Mouse (Mus musculus): ENCODE measurements around the gene Pafah1b3. TPM values are rescaled to one million over a fixed set of nuclear protein-coding genes. Genes with fewer than 3 reads are reported as not detected.

Pafah1b3 gene
- total RNA-seq, 2 experiments from 2014 or later = 14.7 to 20.0 TPM

GRCm38 (mm10) chr7:25246079-25246758 is 51.6 kb downstream of the Pafah1b3 start:
- ATAC-seq (replicated peaks; ENCODE audit: poor library complexity) = no peak

Other genes with a start within 250 kb of the Pafah1b3 start
- gene Grik5, start 225.6 kb downstream of the Pafah1b3 start, total RNA-seq (2015) = 3.1 and 5.6 TPM in 2 replicates
- gene Grik5, start 225.6 kb downstream of the Pafah1b3 start, total RNA-seq (2017) = 3.4 and 3.9 TPM in 2 replicates
- gene Zfp574, start 225.4 kb downstream of the Pafah1b3 start, total RNA-seq (2015) = 6.2 and 7.6 TPM in 2 replicates
- gene Zfp574, start 225.4 kb downstream of the Pafah1b3 start, total RNA-seq (2017) = 4.5 and 4.8 TPM in 2 replicates
- 13.8 and 18.1 TPM in 2 replicates for gene Pou2f2, start 118.3 kb downstream of the Pafah1b3 start, total RNA-seq (2015)
- gene Pou2f2, start 118.3 kb downstream of the Pafah1b3 start, total RNA-seq (2017) = 2.1 and 4.1 TPM in 2 replicates
- gene Dedd2, start 77.4 kb downstream of the Pafah1b3 start, total RNA-seq (2015) = 10.7 and 11.0 TPM in 2 replicates
- gene Dedd2, start 77.4 kb downstream of the Pafah1b3 start, total RNA-seq (2017) = 14.5 and 17.2 TPM in 2 replicates
- 7.2 and 7.6 TPM in 2 replicates for gene Zfp526, start 76.6 kb downstream of the Pafah1b3 start, total RNA-seq (2015)
- 7.5 and 7.6 TPM in 2 replicates for gene Zfp526, start 76.6 kb downstream of the Pafah1b3 start, total RNA-seq (2017)
- 84.9 and 93.2 TPM in 2 replicates for gene Gsk3a, start 60.1 kb downstream of the Pafah1b3 start, total RNA-seq (2015)
- 57.8 and 60.3 TPM in 2 replicates for gene Gsk3a, start 60.1 kb downstream of the Pafah1b3 start, total RNA-seq (2017)
- gene Erf, start 47.2 kb downstream of the Pafah1b3 start, total RNA-seq (2015) = 5.2 and 5.6 TPM in 2 replicates
- 6.6 and 6.9 TPM in 2 replicates for gene Erf, start 47.2 kb downstream of the Pafah1b3 start, total RNA-seq (2017)
- 67.4 and 67.8 TPM in 2 replicates for gene Cic, start 30.3 kb downstream of the Pafah1b3 start, total RNA-seq (2015)
- 19.0 and 24.4 TPM in 2 replicates for gene Cic, start 30.3 kb downstream of the Pafah1b3 start, total RNA-seq (2017)
- not detected in 2 replicates for gene Prr19, start 3.4 kb upstream of the Pafah1b3 start, total RNA-seq (2015)
- gene Prr19, start 3.4 kb upstream of the Pafah1b3 start, total RNA-seq (2017) = not detected in 2 replicates
- gene Tmem145, start 8.1 kb upstream of the Pafah1b3 start, total RNA-seq (2015) = not detected in 2 replicates
- gene Tmem145, start 8.1 kb upstream of the Pafah1b3 start, total RNA-seq (2017) = not detected in 2 replicates
- gene Megf8, start 19.2 kb upstream of the Pafah1b3 start, total RNA-seq (2015) = 2.2 and 2.5 TPM in 2 replicates
- 3.5 and 3.9 TPM in 2 replicates for gene Megf8, start 19.2 kb upstream of the Pafah1b3 start, total RNA-seq (2017)
- not detected in 2 replicates for gene Cnfn, start 71.7 kb upstream of the Pafah1b3 start, total RNA-seq (2015)
- gene Cnfn, start 71.7 kb upstream of the Pafah1b3 start, total RNA-seq (2017) = not detected in 2 replicates
- gene Lipe, start 100.7 kb upstream of the Pafah1b3 start, total RNA-seq (2015) = 8.3 and 9.8 TPM in 2 replicates
- 7.2 and 7.4 TPM in 2 replicates for gene Lipe, start 100.7 kb upstream of the Pafah1b3 start, total RNA-seq (2017)
- gene Cxcl17, start 114.9 kb upstream of the Pafah1b3 start, total RNA-seq (2015) = not detected in 2 replicates
- not detected in 2 replicates for gene Cxcl17, start 114.9 kb upstream of the Pafah1b3 start, total RNA-seq (2017)
- gene Ceacam1, start 179.6 kb upstream of the Pafah1b3 start, total RNA-seq (2015) = 62.9 and 87.1 TPM in 2 replicates
- gene Ceacam1, start 179.6 kb upstream of the Pafah1b3 start, total RNA-seq (2017) = 21.0 and 23.6 TPM in 2 replicates
- 0.07 TPM in 1 of 2 replicates, not detected in the other for gene Ceacam2, start 241.9 kb upstream of the Pafah1b3 start, total RNA-seq (2015)
- 0.46 TPM in 1 of 2 replicates, not detected in the other for gene Ceacam2, start 241.9 kb upstream of the Pafah1b3 start, total RNA-seq (2017)